Mouse (Mus musculus): ENCODE measurements around the gene Irak1. TPM values are rescaled to one million over a fixed set of nuclear protein-coding genes. Genes with fewer than 3 reads are reported as not detected.

Irak1 gene
- total RNA-seq, 2 experiments from 2014 or later, result 54.5 to 55.6 TPM

- DNase-seq, result peak; percentile 85
- intact Hi-C loops (cut with DNase I), result loop anchor here (5.0 to 10.0 kb wide), 3 partner anchors 55 to 447 kb away; partner anchors contain the start of gene Irak1
These were observed 56.3 kb downstream of the Irak1 start for GRCm38 (mm10) chrX:73967177-73968075.

- peak; percentile 90 to 92 for DNase-seq
- intact Hi-C loops (cut with DNase I), result loop anchor here (5.0 to 10.0 kb wide), 3 partner anchors 56 to 448 kb away; partner anchors contain the start of gene Irak1
These were observed 57.2 kb downstream of the Irak1 start, which contains the start of gene Hcfc1 for GRCm38 (mm10) chrX:73966248-73967176. TSS of gene Hcfc1 (minus strand) at chrX:73966357.

GRCm38 (mm10) chrX:73965307-73965706 is 58.4 kb downstream of the Irak1 start:
- intact Hi-C loops (cut with DNase I), result loop anchor here (5.0 to 10.0 kb wide), 3 partner anchors 57 to 449 kb away; partner anchors contain the start of gene Irak1
- peak; percentile 32 for DNase-seq

- intact Hi-C loops (cut with DNase I), result loop anchor here (10.0 kb wide), 1 partner anchor 450 kb away; no protein-coding TSS in a partner anchor
- DNase-seq, result no peak
These were observed 59.4 kb downstream of the Irak1 start for GRCm38 (mm10) chrX:73964363-73964762.

Small RNAs within 50 kb of the gene (microRNA-seq; reads per million reads assigned to microRNA genes)
- gene Mir5132 (4.8 to 13.8 reads per million in 2 experiments), gene Mir718 (0.27 to 0.60 reads per million in 2 experiments)

Other genes starting within 250 kb of the Irak1 start
- gene Srpk3, start 249.5 kb downstream of the Irak1 start, total RNA-seq (2021), result 10 to 100 TPM; 23.9 to 29.3 TPM
- 100 to 1,000 TPM; 582 to 586 TPM for gene Idh3g, start 237.0 kb downstream of the Irak1 start, total RNA-seq (2021)
- gene Ssr4, start 236.9 kb downstream of the Irak1 start, total RNA-seq (2021), result 10 to 100 TPM; 82.1 to 83.9 TPM
- 1 to 10 TPM; 2.0 to 2.1 TPM for gene Pdzd4, start 198.9 kb downstream of the Irak1 start, total RNA-seq (2021)
- not detected for gene Avpr2, start 131.8 kb downstream of the Irak1 start, total RNA-seq (2021)
- gene L1cam, start 127.8 kb downstream of the Irak1 start, total RNA-seq (2021), result 1 to 10 TPM; 2.0 to 2.1 TPM
- 1 to 10 TPM; 2.0 to 4.0 TPM for gene Arhgap4, start 102.0 kb downstream of the Irak1 start, total RNA-seq (2021)
- gene Naa10, start 102.0 kb downstream of the Irak1 start, total RNA-seq (2021), result 10 to 100 TPM; 54.3 to 59.5 TPM
- 10 to 100 TPM in 1 of 2 experiments, 1 to 10 TPM in 1; 8.2 to 10.1 TPM for gene Renbp, start 93.1 kb downstream of the Irak1 start, total RNA-seq (2021)
- 10 to 100 TPM; 46.5 to 49.8 TPM for gene Hcfc1, start 57.6 kb downstream of the Irak1 start, total RNA-seq (2021)
- not detected for gene Opn1mw, start 103.5 kb upstream of the Irak1 start, total RNA-seq (2021)
- gene Mecp2, start 111.4 kb upstream of the Irak1 start, total RNA-seq (2021), result 10 to 100 TPM; 28.4 to 34.6 TPM
- gene Tex28, start 143.9 kb upstream of the Irak1 start, total RNA-seq (2021), result not detected
- gene Tktl1, start 153.3 kb upstream of the Irak1 start, total RNA-seq (2021), result not detected
- 100 to 1,000 TPM; 157 to 168 TPM for gene Flna, start 225.9 kb upstream of the Irak1 start, total RNA-seq (2021)
- 10 to 100 TPM; 31.4 to 34.6 TPM for gene Emd, start 230.8 kb upstream of the Irak1 start, total RNA-seq (2021)
- gene Rpl10, start 246.9 kb upstream of the Irak1 start, total RNA-seq (2021), result 100 to 1,000 TPM; 153 to 191 TPM